Mouse (Mus musculus) embryonic facial prominence, embryonic 14.5 days (tissue): ENCODE results near the gene Rpl18a. TPM values are rescaled to one million over a fixed set of nuclear protein-coding genes. Genes with fewer than 3 reads are reported as not detected.
A peak's percentile ranks its signal among the peaks of the same experiment; 100 is the strongest.

Experiments
- ATAC-seq: fragments of 200-750 bp; cut with Nextera tagmentation; 2 replicates; pipeline ENCODE4 v1.8.0; 2017; ENCODE audit warnings: low read depth, moderate number of reproducible peaks, moderate TSS enrichment
- DNase-seq: peaks from one replicate; pipeline ENCODE4 v3.0.0-alpha.2; 2015; ENCODE audit warnings: low spot score
- H3K27ac ChIP-seq: fragments of 300-500 bp; sonication (generic); replicated peaks from 2 replicates; pipeline ENCODE4 v1.5.1; 2014; ENCODE audit warnings: low read depth, mild to moderate bottlenecking, low read length, moderate library complexity
- H3K27me3 ChIP-seq: fragments of 300-500 bp; sonication (generic); replicated peaks from 2 replicates; pipeline ENCODE4 v1.6.1; 2014; ENCODE audit warnings: low read length; ENCODE audit not compliant: control insufficient read depth, insufficient read depth
- H3K36me3 ChIP-seq: fragments of 300-500 bp; sonication (generic); 2 replicates; pipeline ENCODE4 v1.6.1; 2014; ENCODE audit warnings: low read length, mixed read lengths; ENCODE audit not compliant: control insufficient read depth, insufficient read depth
- H3K4me1 ChIP-seq: fragments of 300-500 bp; sonication (generic); 2 replicates; pipeline ENCODE4 v1.6.1; 2014; ENCODE audit warnings: antibody characterized with exemption, low read length; ENCODE audit not compliant: control insufficient read depth, insufficient read depth
- H3K4me2 ChIP-seq: fragments of 300-500 bp; sonication (generic); 2 replicates; pipeline ENCODE4 v1.6.1; 2014; ENCODE audit warnings: low read depth, mild to moderate bottlenecking, low read length, moderate library complexity, mixed read lengths
- H3K4me3 ChIP-seq: fragments of 300-500 bp; sonication (generic); 2 replicates; pipeline ENCODE4 v1.5.1; 2014; ENCODE audit warnings: low read depth, mild to moderate bottlenecking, low read length
- H3K9ac ChIP-seq: fragments of 300-500 bp; sonication (generic); 2 replicates; pipeline ENCODE4 v1.6.1; 2014; ENCODE audit warnings: low read depth, mild to moderate bottlenecking, low read length, moderate library complexity, mixed read lengths
- H3K9me3 ChIP-seq: fragments of 300-500 bp; sonication (generic); 2 replicates; pipeline ENCODE4 v1.6.1; 2016; ENCODE audit warnings: low read length; ENCODE audit not compliant: control insufficient read depth
- WGBS: fragments of 180-500 bp; shearing (Covaris S2); extraction: QIAGEN DNeasy Blood & Tissue Kit; methylation state at CpG from one replicate; pipeline ENCODE4 v1.1.7; 2014; 5-methylcytosine and 5-hydroxymethylcytosine counted together
- polyA plus RNA-seq: library from polyadenylated mRNA; unstranded; fragments of >200 nt; fragmentation: Nextera tagmentation; extraction: Ambion mirVana; gene quantifications from 2 replicates; pipeline ENCODE4 v1.2.1, GENCODE M21; 2014

Rpl18a gene
- polyA plus RNA-seq, 1 experiment from 2014 or later: 5,481 TPM

GRCm38 (mm10) chr8:70892896-70893655 lies 4.1 kb downstream of the Rpl18a start:
- H3K4me2 ChIP-seq: peak overlapping the region; percentile 49
- H3K36me3 ChIP-seq: peaks cover 35% of the 10 kb centered on the region
- WGBS: 24% methylated on average over 20 of the region's 20 CpGs
- peaks cover 41% of the 10 kb centered on the region for H3K27me3 ChIP-seq
- no peak overlapping the region for H3K27ac ChIP-seq
- DNase-seq (no peak), ATAC-seq (no peak)
- 0 out of 2 replicates have a peak overlapping the region, but pooled peaks have one; percentile 30 for H3K9ac ChIP-seq
- 0 out of 2 replicates have a peak, but pooled peaks cover 9% of the 10 kb centered on the region for H3K4me1 ChIP-seq
- H3K9me3 ChIP-seq: no peaks in the 10 kb centered on the region
- peak overlapping the region; percentile 33 for H3K4me3 ChIP-seq

- H3K27me3 ChIP-seq: peaks cover 41% of the 10 kb centered on the region
- 0 out of 2 replicates have a peak, but pooled peaks cover 9% of the 10 kb centered on the region for H3K4me1 ChIP-seq
- no peak for DNase-seq
- H3K36me3 ChIP-seq: peaks cover 35% of the 10 kb centered on the region
- 5% methylated on average over 44 of the region's 80 CpGs for WGBS
- H3K4me2 ChIP-seq: peak within 1 kb of the TSS; percentile 49
- peak within 1 kb of the TSS; percentile 30; the same call in 1 of the 2 replicates for H3K9ac ChIP-seq
- ATAC-seq: no peak
- no peaks in the 10 kb centered on the region for H3K9me3 ChIP-seq
- peak within 1 kb of the TSS; percentile 33 for H3K4me3 ChIP-seq
- H3K27ac ChIP-seq: no peak within 1 kb of the TSS
These were observed 5.0 kb downstream of the Rpl18a start, which contains the start of gene Slc5a5 for GRCm38 (mm10) chr8:70892022-70892895. Slc5a5 (minus strand) TSS chr8:70892757.

- H3K4me2 ChIP-seq: no peak overlapping the region
- ATAC-seq: peak; percentile 34; the same call in 1 of the 2 replicates
- H3K27me3 ChIP-seq: peaks cover 41% of the 10 kb centered on the region
- H3K9me3 ChIP-seq: no peaks in the 10 kb centered on the region
- H3K9ac ChIP-seq: no peak overlapping the region
- WGBS: 8% methylated on average over 13 of the region's 21 CpGs
- no peak overlapping the region; the same call in 1 of the 2 replicates for H3K4me3 ChIP-seq
- H3K27ac ChIP-seq: no peak overlapping the region
- H3K36me3 ChIP-seq: peaks cover 34% of the 10 kb centered on the region
- H3K4me1 ChIP-seq: 0 out of 2 replicates have a peak, but pooled peaks cover 8% of the 10 kb centered on the region
- DNase-seq: peak; percentile 75
These were observed 5.9 kb downstream of the Rpl18a start for GRCm38 (mm10) chr8:70891356-70891755.

- Histone ChIP-seq H3K4me1 (0 out of 2 replicates have a peak, but pooled peaks cover 5% of the 10 kb centered on the region), H3K27ac (no peak overlapping the region), H3K9me3 (no peaks in the 10 kb centered on the region), H3K36me3 (peaks cover 27% of the 10 kb centered on the region), H3K4me3 (no peak overlapping the region), H3K4me2 (no peak overlapping the region), H3K9ac (no peak overlapping the region), H3K27me3 (peaks cover 41% of the 10 kb centered on the region)
- DNase-seq (no peak), ATAC-seq (no peak)
- 89% methylated on average over 5 of the region's 5 CpGs for WGBS
These were observed 6.6 kb downstream of the Rpl18a start for GRCm38 (mm10) chr8:70890656-70891055.

- WGBS: 0% methylated on average over 6 of the region's 18 CpGs
- Histone ChIP-seq H3K9me3 (no peaks in the 10 kb centered on the region), H3K4me2 (no peak overlapping the region), H3K4me1 (0 out of 2 replicates have a peak, but pooled peaks cover 5% of the 10 kb centered on the region), H3K27me3 (peaks cover 25% of the 10 kb centered on the region), H3K27ac (no peak overlapping the region), H3K36me3 (no peaks in the 10 kb centered on the region), H3K9ac (no peak overlapping the region), H3K4me3 (no peak overlapping the region)
- DNase-seq (peak; percentile 39), ATAC-seq (no peak)
These were observed 9.5 kb downstream of the Rpl18a start for GRCm38 (mm10) chr8:70887669-70888068.

GRCm38 (mm10) chr8:70885612-70886011 lies 11.6 kb downstream of the Rpl18a start:
- Histone ChIP-seq H3K36me3 (no peaks in the 10 kb centered on the region), H3K4me3 (no peak overlapping the region), H3K9ac (no peak overlapping the region), H3K4me1 (peaks cover 1% of the 10 kb centered on the region; the same call in 1 of the 2 replicates), H3K9me3 (no peaks in the 10 kb centered on the region), H3K27me3 (peaks cover 4% of the 10 kb centered on the region; the same call in 1 of the 2 replicates), H3K4me2 (no peak overlapping the region), H3K27ac (no peak overlapping the region)
- DNase-seq: peak; percentile 42
- no peak for ATAC-seq
- WGBS: 13% methylated on average over 12 of the region's 12 CpGs

GRCm38 (mm10) chr8:70884683-70885082 lies 12.5 kb downstream of the Rpl18a start:
- no peak overlapping the region for H3K4me3 ChIP-seq

GRCm38 (mm10) chr8:70884186-70884585 lies 13.0 kb downstream of the Rpl18a start:
- H3K4me3 ChIP-seq: no peak overlapping the region
- H3K27me3 ChIP-seq: no peaks in the 10 kb centered on the region
- H3K36me3 ChIP-seq: no peaks in the 10 kb centered on the region
- H3K4me1 ChIP-seq: peaks cover 7% of the 10 kb centered on the region; the same call in 1 of the 2 replicates
- ATAC-seq (no peak), DNase-seq (no peak)
- H3K27ac ChIP-seq: no peak overlapping the region
- no peak overlapping the region for H3K4me2 ChIP-seq
- 81% methylated on average over 4 of the region's 4 CpGs for WGBS
- H3K9ac ChIP-seq: no peak overlapping the region
- no peaks in the 10 kb centered on the region for H3K9me3 ChIP-seq

More at GRCm38 (mm10) chr8:70884683-70885082, 12.5 kb downstream of the Rpl18a start:
- H3K4me1 ChIP-seq: peaks cover 7% of the 10 kb centered on the region; the same call in 1 of the 2 replicates
- H3K27me3 ChIP-seq: no peaks in the 10 kb centered on the region
- WGBS: 89% methylated on average over 10 of the region's 10 CpGs
- H3K9me3 ChIP-seq: no peaks in the 10 kb centered on the region
- no peaks in the 10 kb centered on the region for H3K36me3 ChIP-seq
- no peak overlapping the region for H3K27ac ChIP-seq
- DNase-seq: no peak
- H3K9ac ChIP-seq: no peak overlapping the region
- no peak overlapping the region for H3K4me2 ChIP-seq
- no peak for ATAC-seq
